Mouse (Mus musculus) naive thymus-derived CD4-positive, alpha-beta T cell, adult 2 months (primary cell): ENCODE measurements around the gene Nfkb1.

Experiments used
- DNase-seq: peaks from one replicate; pipeline ENCODE4 v3.0.0-alpha.2; 2011; ENCODE audit warnings: low read depth

Gene Nfkb1

DNA sequence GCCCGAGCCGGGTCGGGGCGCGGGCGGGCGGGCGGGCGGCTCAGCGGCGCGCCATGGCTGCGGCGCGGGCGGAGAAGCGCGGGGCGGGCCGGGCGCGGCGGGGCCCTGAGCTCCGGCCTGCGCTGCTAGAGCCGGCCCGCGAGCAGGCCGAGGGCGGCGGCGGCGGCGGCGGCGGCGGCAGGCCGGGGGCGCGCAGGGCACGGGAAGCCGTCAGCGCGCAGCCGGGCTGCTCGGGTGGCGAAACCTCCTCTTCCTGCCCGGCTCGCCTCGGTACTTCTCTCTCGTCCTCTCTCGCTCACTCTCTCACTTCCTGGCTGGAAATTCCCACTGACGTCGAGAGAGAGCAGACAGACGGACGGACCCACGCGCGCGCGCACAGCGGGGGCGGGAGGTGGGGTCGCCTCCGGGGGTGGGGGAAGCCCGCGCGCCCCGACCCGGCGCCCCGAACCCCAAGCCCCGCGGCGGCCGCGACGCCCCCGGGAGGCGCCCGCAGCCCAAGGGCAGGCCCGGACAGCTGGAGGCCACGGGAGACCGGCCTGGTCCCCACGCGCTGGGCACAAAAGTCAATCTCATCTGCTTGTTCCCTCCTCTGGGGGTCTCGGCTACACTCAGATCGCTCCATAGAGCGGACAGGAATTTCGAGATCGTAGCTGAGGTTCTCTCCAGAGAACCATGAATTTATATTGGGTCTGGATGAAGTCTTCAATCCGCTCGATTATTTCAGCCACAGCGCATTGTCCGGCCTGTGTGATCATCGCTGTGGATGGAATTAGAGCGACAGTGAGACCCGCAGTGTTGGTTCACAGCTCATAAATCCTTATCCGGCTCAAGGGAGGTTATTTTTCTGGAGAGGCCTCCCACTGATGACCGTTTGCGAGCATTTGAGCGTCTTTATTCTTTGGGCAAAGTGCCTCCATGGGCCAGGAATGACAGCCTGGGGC, at the start of gene Nfkb1:
TSS of gene Nfkb1 (minus strand) at position 357 of the 941 bp plus-strand sequence.
- DNase-seq, result peak; percentile 88

DNA sequence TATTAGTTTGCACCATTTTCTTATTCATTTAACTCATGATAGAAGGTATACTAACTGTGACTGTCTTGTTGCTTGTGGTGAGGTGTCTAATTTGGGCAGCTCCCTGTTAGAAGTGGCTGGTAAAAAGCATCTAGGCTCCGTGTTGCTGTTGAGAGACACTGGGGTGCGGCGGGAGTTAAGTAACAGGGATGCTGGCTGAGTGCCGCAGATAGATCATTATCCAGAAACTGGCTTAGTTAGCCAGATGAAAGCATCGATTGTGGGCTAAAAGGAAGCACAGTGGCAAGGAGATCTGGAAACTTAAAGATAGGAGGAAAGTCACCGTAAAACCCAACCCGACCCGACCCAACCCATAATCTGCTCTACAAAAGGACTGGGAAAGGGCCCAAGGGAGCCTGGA, 49.4 kb upstream of the Nfkb1 start:
- DNase-seq, result no peak

DNA sequence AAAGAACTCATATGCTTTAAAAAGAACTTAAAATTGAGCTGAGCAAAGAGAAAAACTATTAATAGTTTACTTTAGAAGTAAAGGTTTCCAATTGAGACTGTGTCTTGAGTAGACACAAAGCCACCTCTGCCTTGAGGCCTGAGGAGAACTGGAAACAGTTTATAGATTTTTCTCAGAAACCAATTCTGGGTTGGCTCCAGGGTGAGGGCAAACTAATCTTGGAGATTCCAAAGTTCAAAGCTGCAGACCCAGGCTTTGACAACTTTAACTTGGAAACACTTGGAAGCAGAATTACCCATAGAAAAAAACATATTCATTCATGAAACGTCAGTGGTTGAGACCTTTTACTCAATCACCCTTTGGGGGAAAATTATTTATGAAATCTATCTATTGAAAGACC, 43.4 kb upstream of the Nfkb1 start:
- DNase-seq, result no peak

DNA sequence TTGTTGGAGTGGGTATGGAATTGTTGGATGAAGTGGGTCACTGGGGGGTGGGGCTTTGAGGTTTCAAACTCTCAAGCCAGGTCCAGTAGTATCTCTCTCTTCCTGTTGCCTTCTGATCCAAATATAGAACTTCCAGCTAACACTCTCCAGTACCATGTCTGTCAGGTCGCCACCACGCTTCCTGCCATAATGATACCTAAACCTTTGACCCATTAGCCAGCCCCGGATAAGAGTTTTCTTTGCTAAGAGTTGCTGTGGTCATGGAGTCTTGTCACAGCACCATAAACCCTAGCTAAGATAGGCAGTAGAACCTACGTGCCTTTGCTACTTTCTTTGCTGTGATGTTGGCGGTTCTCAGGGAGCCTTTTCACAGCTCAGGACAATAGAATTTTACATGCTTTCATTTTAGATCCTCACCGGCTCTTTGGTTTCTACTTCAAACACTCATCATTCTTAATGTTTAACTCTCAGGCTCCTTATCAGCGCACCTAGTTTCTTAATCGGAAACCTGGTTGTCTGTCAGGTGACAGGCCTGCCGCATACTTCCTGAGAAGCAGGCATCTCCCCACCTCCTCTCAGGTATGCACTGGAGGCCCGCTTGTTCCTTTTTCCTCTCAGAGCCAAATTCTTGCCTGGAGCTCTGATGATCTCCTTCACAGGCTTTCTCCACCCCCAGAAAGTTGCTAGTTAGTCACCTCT, 41.5 kb upstream of the Nfkb1 start:
- no peak for DNase-seq

DNA sequence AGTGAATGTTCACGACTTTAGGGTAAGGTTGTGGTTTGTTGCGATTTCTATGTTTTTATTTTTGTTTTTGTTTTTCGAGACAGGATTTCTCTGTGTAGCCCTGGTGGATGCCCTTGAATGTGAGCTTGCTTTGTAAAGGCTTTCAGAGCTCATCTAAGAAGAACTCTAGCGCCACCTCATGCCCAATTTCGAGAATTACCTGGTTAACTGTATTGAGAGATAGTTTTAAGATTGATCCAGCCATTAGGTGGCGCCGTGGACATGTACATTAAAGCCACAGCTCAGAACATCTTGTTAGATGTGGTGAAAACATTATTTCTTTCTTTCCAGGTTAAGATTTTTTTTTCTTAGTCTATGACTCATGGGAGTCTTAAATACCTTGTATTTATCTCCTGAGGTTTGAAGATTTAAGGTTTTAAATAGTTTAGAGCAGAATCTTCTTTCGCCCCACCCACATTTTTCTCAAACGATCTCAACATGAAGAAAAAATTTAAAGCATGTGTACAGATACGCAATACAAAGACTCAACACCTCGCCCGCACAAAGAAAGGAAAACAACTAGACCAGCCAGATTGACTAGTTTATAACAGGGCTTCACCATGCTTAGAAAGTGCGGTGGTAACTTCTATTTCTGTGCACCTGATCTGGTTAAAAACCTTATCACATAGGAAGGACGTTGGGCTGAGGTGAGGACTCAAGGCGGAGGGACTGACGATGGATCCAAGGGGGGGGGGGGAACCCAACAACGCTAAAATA, 40.1 kb upstream of the Nfkb1 start:
- peak; percentile 99 for DNase-seq

DNA sequence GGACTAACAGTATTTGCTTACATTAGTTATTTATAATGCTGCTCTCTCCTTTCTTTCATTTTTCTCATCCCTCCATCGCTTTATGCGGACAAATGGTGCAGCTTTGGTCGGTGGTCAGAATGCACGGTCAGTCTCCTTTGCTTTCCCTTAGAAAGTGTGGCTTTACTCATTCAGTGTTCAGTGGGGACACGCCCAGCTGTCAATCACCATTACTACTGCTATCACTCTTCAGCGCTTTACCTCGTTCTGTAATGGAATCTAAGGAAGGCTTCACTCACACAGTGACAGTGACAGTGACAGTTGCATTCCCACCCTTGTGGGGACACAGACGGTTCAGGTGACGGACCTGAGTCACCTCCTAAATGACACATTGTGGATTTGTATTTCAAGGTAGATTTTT, 39.4 kb upstream of the Nfkb1 start:
- no peak for DNase-seq

DNA sequence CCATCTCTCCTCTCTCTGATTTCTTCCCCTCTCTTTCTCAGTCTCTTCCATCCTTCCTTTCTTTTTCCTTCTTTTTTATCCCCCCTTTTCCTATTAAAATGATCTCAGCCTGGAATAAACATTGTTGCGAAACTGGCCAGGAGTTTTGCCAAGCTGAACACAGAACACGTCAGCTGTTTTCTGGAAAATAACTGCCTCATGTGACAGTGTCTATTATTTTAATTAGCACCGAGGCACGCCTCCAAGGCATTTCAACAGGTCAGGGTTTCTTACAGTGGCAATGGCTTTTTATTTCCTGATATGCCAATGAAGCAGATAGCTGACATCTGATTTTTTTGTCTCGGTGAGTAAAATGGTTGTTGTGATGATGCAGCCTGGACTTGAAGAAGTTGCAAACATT, 38.2 kb upstream of the Nfkb1 start:
- DNase-seq, result no peak

DNA sequence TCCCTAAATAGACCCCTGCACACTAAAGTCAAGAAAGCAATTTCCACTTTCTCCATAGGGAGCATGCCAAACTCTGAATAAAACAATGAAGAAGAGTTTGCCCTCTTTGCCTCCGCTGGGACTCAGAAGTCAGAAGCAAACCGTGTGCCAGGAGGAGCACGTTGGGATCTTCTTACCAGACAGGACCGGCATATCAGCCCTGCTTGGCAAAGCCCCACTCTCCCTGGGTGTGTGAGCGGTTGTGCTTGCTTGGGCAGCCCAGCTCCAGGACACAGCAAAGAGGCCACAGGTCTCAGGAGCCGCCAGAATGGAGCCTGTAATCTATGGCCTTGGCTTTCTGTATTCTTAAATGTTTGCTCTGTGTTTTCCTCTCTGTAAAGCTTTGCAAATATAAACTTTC, 37.6 kb upstream of the Nfkb1 start:
- no peak for DNase-seq

DNA sequence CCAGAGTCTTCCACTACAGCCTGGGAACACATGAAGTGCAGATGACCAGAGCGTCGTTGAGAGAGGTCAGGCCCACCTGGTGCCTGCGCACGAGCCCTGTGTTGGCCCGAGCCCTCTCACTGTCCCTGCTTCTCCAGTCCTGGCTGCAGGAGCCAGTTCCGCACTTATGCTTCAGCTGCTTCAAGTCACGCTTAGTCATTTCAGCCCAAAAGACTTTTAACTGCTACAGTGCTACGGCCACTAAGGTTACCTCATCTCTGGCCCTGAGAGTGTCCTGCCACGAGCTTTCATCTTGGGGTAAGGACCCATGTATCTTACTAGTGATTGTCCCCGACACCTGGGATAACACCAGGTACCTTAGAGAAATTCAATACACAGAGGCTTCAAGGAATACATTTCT, 36.0 kb upstream of the Nfkb1 start:
- no peak for DNase-seq

DNA sequence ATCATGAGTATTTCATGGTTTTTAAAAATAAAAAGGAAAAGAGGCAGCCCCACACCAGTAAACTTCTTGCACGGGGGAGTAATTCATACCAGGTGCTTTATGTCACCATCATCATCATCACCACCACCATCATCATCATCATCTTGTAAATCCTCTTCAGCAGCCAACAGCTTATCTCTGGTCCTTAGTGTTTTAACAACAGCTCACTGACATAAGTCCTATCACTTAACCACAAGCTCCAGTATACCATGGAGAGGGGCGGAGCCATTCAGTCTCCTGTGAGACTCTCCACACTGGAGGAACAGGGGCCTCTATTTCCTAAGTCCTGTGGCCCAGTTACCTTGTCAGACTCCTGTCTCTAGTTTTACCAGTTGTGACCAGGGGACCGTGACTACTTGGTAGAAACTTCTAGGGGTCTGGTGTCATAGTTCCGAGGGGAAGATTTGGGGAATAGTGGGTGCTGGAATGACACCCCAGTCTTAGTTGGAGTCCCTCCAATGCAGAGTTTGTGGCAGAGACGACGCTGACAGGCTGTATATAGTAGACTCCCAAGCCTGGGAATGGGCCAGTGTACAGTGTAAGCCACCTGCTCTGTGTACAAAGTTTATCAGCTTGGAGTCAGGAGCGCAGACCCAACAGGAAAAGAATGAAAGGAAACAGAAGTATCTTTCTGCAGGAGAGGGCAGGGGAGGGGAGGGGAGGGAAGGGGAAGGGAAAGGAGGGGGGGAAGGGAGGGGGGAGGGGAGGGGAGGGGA, 35.4 kb upstream of the Nfkb1 start:
- no peak for DNase-seq

DNA sequence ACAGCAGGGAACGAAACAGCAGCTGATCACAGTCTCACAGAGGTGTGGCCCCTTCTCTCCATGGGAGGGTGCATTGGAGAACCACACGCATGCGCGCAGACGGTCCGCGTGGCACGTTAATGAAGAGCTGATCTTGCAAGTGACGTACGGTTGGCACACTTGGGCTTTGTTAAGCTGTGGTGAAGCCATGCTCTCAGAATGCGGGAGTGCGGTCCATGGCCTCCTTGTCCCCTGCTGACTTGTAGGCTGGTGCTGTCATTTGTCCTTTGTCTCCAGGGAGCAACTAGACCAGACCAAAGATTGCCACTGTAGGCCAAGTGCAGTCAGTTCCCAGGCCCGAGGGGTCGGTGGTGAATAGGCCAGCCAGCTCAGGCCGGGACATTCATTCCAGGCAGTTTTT, 34.7 kb upstream of the Nfkb1 start:
- no peak for DNase-seq

DNA sequence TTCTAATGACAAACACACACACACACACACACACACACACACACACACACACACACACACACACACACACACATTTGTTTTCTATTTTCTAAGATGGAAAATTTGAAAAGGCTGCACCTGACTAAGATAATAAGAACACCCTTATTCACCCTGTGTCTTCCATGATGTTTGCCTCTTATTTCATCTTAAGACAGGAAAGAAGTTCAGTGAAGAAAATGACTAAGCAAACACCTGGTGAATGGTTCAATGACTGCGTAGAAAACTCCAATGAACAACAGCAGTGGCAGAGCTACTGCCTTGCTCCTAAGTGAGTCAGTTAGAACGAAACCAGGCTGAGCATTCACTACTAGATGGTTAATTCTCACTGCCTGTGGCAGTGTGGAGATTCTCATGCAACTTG, 30.8 kb upstream of the Nfkb1 start:
- DNase-seq, result no peak

DNA sequence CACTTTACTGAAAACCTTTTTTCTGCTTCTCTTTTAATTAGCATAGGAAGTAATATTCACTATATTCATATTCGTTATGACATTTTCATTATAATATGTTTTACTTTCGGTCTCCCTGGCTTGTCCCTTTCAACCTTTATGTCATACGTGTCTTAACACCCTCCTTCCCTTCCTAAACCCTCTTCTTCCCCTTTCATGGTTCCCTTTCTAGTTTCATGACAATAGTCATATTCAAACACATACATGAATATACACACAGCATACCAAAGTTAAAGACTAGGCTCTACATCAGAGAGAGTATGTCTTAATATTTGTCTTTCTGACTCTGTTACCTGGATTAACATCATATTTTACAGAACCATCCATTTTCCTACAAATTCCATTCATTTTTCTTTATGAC, 28.6 kb upstream of the Nfkb1 start:
- no peak for DNase-seq

DNA sequence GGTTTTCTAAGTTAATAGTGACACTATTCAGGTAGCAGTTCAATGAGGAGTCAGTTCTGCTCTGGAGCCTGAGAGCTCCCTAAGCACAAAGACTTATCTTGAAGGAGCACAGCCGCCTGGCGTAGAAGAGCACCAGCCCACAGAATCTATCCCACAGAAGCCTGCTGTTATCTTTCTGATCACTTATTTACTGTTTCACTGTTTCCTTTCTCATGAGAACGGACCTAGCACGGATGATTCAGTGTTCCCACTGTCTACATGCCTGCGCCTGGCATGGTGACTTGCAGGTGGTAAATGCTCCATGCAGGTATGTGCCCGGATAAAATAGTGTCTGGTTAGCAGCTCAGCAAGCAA, 27.8 kb upstream of the Nfkb1 start:
- DNase-seq, result peak; percentile 54

DNA sequence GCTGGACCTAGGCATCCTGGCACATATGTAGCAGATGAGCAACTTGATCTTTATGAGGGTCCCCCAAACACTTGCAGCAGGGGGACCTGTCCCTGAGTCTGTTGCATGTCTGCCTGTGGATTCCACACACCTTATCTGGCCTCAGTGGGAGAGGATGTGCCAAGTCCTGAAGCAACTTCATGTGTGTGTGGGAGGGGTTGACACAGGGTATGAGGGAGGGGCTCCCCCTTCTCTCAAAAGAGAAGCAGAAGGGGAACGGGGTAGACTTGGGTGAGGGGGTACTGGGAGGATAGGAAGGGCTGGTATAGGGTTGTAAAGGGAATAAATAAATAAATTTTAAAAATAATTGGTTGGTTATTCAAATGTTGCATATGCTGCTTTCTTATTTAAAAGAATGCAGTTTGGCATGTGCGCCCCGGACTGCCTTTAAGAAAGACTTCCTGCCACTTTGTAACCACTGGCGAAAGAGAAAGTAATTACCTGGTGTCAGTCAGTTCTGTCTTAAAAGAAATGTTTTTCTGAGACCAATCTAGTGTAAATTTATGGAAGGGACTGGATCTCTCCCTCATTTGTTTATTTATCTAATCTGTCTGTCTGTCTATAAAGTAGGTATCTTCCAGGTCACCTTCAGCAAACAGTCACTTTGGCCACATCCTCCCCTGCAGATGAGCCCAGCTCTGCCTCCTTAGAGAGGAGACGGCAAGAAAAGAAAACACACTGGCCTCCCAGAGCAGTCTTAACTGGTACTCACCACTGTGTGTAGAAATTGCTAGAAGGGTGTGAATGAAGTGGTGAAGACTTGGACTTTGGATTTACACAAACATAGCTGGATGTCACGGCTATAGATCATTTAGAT, 27.2 kb upstream of the Nfkb1 start:
- peak; percentile 69 for DNase-seq

DNA sequence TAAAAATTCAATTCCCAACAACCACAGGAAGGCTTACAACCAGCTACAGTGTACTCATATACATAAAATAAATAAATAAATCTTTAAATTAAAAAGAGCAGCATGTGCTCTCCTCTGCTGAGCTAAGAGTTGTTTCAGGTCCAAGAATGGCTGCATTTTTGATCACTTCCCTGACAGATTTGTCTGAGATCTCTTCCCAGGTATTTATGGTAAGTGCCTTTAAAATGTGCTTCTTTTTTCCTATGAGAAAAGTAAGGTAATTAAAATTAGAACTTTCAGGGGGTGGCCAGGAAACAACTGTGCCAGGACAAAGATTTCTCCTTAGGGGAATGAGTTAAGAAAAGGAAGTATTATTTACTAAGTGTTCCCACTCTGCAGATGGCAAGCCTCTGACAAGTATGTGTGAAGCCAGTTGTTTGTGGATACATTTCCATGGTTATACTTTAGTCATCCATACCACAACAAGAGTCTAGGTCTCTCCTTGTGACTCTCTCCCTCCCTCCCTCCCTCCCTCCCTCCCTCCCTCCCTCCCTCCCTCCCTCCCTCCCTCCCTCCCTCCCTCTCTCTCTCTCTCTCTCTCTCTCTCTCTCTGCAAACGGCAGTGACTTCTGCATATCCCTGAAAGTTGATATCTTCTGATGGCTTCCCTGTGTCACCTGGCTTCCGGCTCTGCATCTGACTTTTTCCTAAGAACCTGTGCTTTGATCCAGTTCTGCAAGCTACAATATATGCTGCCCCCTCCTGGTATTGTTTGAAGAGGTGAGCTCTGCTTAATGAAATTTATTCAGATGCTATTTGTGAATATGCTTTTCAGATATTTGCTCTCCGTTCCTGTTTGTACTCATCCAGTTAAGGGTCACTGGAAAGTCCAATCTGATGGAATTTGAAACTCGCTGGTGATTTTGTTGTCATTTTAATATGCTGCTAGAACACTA, 21.9 kb upstream of the Nfkb1 start:
- peak; percentile 60 for DNase-seq

DNA sequence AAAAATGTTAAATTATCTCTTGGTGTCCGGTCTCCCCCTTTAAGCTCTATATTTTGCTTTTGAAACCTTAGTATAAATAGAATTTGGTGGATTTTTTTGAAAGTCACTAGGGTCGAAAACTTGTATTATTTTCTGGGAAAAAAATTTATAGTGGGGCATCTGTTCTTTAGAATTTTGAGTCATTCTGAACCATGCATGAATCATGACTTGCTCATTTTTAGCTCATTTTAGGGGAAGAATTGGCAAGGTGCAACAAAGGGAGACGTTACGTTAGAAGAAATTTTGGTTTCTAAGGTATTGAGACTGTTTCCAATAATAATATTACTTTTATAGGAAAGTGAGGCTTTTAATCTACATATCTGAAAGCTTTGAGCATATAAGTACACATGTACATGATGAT, 20.3 kb upstream of the Nfkb1 start:
- DNase-seq, result no peak

DNA sequence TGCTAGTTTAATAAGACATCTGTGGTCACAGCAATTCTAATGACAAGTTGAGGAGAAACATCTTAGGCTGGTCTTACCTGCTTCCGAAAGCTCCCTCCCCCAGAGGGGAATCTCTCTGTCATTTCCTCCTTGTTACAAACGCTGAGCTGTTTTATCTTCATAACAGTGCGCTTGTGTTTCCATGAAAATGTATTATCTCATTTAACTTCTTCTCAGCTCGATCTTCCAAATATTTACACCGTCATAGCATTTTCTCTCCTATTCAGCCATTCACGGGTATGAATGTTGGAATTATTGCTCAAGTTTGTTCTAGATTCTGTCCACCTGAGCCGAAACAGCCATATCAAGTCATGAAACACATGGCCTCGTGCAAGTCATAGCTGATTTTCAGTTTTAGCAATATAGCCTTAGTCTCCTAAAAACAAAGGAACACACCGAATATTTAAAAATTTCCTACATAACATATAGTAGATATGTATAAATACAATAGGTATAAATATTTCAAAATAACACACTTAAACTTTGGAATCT, 19.8 kb upstream of the Nfkb1 start:
- no peak for DNase-seq

DNA sequence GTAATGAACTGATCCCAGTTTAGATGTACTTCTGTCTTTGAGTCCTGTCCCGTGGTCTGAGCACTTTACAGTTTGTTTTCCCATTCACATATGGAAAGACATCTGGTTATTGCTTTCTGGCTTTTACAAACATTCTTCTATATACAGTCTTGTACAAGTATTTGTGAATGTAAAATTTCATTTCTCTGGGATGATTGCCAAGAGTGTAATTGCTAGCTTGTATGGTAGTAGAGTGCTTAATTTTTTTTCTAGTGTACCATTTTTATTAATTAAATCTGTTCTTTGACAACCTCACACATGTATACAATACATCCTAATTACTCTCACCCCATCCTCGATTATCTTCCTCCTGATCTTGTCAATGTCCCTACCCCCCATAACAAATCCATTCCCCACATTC, 12.0 kb upstream of the Nfkb1 start:
- no peak for DNase-seq

DNA sequence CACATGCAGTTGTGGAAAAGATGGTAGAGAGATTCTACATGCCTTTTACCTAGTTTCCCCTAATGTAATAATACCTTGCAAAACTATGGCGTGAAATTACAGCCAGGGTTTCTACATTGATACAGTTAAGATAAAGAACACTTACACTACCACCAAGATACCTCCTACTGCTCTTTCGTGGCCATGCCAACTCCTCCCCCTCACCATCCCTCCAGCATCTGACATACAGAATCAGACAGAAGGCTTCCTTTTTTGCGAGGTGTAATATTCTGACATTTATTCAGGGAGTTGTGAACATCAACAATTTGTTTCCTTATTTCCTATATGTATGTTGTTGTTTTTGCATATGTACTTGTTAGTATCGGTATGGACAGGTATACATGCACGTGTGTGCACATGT, 11.3 kb upstream of the Nfkb1 start:
- no peak for DNase-seq
